Mouse (Mus musculus): Measurements from ENCODE around the gene Gm20918. TPM values are rescaled to one million over a fixed set of nuclear protein-coding genes. Genes with fewer than 3 reads are reported as not detected.
"Not testable (repeated sequence)": the region's sequence is repeated elsewhere in the genome, so short reads cannot be mapped to it uniquely, and the experiment has no call there.

Gene Gm20918
- not detected for total RNA-seq (2021)
- long read RNA-seq, experiment 1, result 0 reads
- long read RNA-seq, experiment 2, result 0 reads

- not testable (repeated sequence) for DNase-seq (ENCODE audit: low spot score in 2 of 2)
These were observed at the start of gene Gm20918 for GRCm38 (mm10) chrY:5043637-5044036. Gm20918 (plus strand) TSS chrY:5043937.

Other genes with a start within 250 kb of the Gm20918 start
- not detected for gene Gm21820, start 205.5 kb downstream of the Gm20918 start, total RNA-seq (2021)

Measured in adrenal gland, postnatal 4 days (tissue).